Mouse (Mus musculus): ENCODE results near the gene Olfr912. TPM values are rescaled to one million over a fixed set of nuclear protein-coding genes. Genes with fewer than 3 reads are reported as not detected.

Gene Olfr912
- polyA plus RNA-seq (2012; rRNA removed), result not detected in 2 replicates

DNA sequence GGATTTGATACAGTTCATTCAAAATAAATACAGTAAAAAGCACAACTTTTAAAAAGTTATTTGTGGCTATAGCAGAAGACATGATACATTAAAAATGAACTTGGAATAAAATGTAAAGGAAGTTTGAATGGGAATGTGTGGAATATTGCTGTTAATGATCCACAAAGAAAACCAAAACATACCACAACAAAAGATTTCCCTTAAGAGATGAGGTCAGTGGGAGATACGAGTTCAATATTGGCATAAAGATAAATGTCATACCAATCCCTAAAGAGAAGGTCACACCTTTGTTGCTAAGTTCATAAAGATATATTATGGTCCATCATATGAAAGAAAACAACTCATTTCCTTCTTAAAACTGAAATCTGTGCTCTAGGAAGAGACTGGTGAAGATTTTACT is at the start of gene Olfr912:
TSS of gene Olfr912 (plus strand) at position 301 of the 400 bp plus-strand sequence.

DNA sequence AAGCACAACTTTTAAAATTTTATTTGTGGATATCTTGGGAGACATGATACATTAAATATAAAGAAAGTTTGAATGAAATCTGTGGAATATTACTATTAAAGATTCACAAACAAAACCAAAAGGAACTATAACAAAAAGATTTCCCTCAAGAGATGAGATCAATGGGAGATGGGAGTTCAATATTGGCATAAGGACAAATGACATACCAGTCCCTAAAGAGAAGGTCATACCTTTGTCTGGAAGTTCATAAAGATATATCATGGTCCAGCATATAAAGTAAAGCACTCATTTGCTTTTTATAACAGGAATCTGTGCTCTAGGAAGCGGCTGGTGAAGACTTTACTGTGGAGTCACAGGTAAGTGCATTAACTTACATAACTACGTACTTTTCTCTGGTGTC is 42.4 kb upstream of the Olfr912 start, which contains the start of gene Olfr910:
TSS of gene Olfr910 (plus strand) at position 301 of the 400 bp plus-strand sequence.

DNA sequence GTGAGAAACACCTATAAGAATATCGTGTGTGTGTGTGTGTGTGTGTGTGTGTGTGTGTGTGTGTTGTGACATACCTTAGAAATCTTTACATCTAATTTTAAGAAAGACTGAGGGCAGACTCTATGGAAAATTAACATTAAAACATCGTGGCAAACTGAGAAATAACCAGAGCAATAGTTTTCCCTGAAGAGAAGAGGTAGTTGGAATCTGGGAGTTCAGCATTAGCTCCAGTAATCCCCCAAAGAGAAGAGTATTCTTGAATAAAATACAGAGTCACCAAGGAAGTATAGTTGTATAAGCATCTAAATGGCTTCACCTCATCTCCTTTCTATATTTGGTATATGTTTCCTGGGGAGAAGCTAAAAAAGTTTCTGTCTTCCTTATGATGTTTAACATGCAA is 12.5 kb downstream of the Olfr912 start, which contains the start of gene Olfr913:
TSS of gene Olfr913 (plus strand) at position 301 of the 400 bp plus-strand sequence.

DNA sequence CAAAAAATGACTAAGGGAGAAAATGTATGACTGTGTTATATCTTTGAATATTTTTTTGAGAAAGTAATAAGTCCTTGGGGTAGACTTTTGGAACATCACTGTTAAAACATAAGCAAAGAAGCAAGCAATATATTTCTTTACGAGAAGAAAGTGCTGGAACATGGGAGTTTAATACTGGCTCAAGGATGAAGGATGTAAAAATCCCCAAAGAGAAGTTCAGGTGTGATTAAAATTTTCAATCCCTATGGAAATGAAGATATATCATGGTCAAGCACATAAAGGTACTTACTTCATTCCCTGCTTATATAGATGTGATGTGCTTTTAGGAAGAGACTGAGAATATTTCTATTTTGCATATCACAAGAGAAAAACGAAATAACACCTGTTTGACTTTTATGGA is 24.8 kb downstream of the Olfr912 start, which contains the start of gene Olfr914:
TSS of gene Olfr914 (plus strand) at position 301 of the 400 bp plus-strand sequence.

Other genes with a start within 250 kb of the Olfr912 start
- not detected in 2 replicates for gene Olfr898, start 231.8 kb upstream of the Olfr912 start, polyA plus RNA-seq (2012; rRNA removed)
- gene Olfr250, start 213.3 kb upstream of the Olfr912 start, polyA plus RNA-seq (2012; rRNA removed), result not detected in 2 replicates
- not detected in 2 replicates for gene Olfr251, start 203.1 kb upstream of the Olfr912 start, polyA plus RNA-seq (2012; rRNA removed)
- not detected in 2 replicates for gene Olfr147, start 178.5 kb upstream of the Olfr912 start, polyA plus RNA-seq (2012; rRNA removed)
- gene Olfr901, start 150.7 kb upstream of the Olfr912 start, polyA plus RNA-seq (2012; rRNA removed), result not detected in 2 replicates
- gene Olfr902, start 132.5 kb upstream of the Olfr912 start, polyA plus RNA-seq (2012; rRNA removed), result not detected in 2 replicates
- gene Olfr904, start 117.0 kb upstream of the Olfr912 start, polyA plus RNA-seq (2012; rRNA removed), result not detected in 2 replicates
- gene Olfr905, start 109.1 kb upstream of the Olfr912 start, polyA plus RNA-seq (2012; rRNA removed), result not detected in 2 replicates
- not detected in 2 replicates for gene Olfr906, start 93.1 kb upstream of the Olfr912 start, polyA plus RNA-seq (2012; rRNA removed)
- not detected in 2 replicates for gene Olfr907, start 84.4 kb upstream of the Olfr912 start, polyA plus RNA-seq (2012; rRNA removed)
- not detected in 2 replicates for gene Olfr911-ps1, start 58.6 kb upstream of the Olfr912 start, polyA plus RNA-seq (2012; rRNA removed)
- not detected in 2 replicates for gene Olfr910, start 42.3 kb upstream of the Olfr912 start, polyA plus RNA-seq (2012; rRNA removed)
- not detected in 2 replicates for gene Olfr913, start 12.6 kb downstream of the Olfr912 start, polyA plus RNA-seq (2012; rRNA removed)
- not detected in 2 replicates for gene Olfr914, start 24.9 kb downstream of the Olfr912 start, polyA plus RNA-seq (2012; rRNA removed)
- gene Olfr916, start 79.7 kb downstream of the Olfr912 start, polyA plus RNA-seq (2012; rRNA removed), result not detected in 2 replicates
- not detected in 2 replicates for gene Olfr917, start 85.7 kb downstream of the Olfr912 start, polyA plus RNA-seq (2012; rRNA removed)
- gene Olfr918, start 94.4 kb downstream of the Olfr912 start, polyA plus RNA-seq (2012; rRNA removed), result not detected in 2 replicates
- not detected in 2 replicates for gene Olfr919, start 123.5 kb downstream of the Olfr912 start, polyA plus RNA-seq (2012; rRNA removed)
- 10.5 and 11.0 TPM in 2 replicates for gene Vwa5a, start 138.1 kb downstream of the Olfr912 start, polyA plus RNA-seq (2012; rRNA removed)
- 0.05 and 0.07 TPM in 2 replicates for gene Olfr920, start 172.1 kb downstream of the Olfr912 start, polyA plus RNA-seq (2012; rRNA removed)
- not detected in 2 replicates for gene Olfr921, start 192.9 kb downstream of the Olfr912 start, polyA plus RNA-seq (2012; rRNA removed)
- not detected in 2 replicates for gene Olfr922, start 234.4 kb downstream of the Olfr912 start, polyA plus RNA-seq (2012; rRNA removed)
- gene Olfr923, start 246.4 kb downstream of the Olfr912 start, polyA plus RNA-seq (2012; rRNA removed), result not detected in 2 replicates

All from colon, adult 2 months (tissue).